Mouse (Mus musculus): ENCODE results near the gene Scarb2. TPM values are rescaled to one million over a fixed set of nuclear protein-coding genes. Genes with fewer than 3 reads are reported as not detected.

Gene Scarb2
- 10 to 100 TPM; 23.5 to 28.8 TPM for polyA plus RNA-seq (2017; shearing (Covaris generic))

GRCm38 (mm10) chr5:92506733-92507132 lies at the start of gene Scarb2:
TSS of gene Scarb2 (minus strand) at chr5:92506833.

DNA sequence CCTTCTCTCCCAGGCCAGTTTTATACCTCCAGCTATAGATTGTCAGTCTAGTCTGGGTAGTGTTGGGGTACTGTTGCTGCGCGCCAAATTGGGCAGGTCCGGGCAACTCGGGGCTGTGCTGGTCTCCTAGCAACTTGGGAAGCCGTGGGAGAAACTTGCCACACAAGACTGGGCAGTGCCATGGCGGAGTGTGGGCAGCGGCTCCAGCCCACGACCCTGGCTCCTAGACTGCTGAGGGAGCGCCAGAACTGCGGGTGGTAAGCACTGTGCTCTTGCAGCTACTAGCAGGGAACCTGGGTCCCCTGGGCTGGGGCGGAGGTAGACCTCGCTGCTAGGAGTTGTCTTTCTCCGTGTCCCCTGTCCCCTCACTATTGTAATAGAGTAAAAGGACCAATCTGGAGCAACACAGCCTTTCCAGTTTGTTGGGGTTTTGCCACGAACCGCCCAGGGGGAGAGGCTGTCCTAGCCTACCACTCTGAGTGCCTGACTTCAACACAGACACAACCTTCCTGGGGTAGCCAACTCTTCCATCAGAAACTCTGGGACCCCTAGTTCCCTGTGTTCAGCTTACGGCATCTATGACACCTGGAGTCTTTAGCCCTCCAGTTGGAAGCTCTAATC lies 48.4 kb upstream of the Scarb2 start, which contains the start of gene Fam47e:
Gene Fam47e (plus strand): TSS at position 179 of the 621 bp plus-strand sequence.

DNA sequence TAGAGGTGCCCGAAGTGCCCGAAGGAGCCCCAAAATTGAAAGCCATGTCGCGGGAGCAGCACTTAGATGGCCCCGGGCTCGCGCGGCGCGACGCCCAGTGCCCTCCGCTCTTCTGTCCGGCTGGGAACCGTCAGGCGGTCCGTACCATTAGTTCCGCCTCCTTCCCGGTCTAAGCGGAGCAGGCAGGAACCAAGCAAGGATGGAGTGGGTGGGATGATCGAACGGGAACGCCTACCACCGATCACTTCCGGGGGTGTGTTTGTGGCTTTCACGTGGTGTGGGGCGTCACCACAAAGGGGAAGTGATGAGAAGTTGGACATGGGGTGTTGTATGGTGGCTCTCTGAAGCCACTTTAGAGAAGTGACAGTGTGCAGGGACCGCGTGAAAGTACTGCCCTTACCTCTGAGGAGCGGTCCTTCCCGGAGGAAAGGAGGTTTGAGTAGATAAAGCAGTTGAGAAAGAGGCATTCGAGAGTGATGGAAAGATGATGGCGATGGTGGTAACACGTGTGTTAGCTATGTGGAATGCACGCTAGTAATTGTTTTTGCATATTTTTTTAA lies 71.5 kb downstream of the Scarb2 start, which contains the start of gene Nup54:
Gene Nup54 (minus strand): TSS at position 195 of the 560 bp plus-strand sequence.

Other genes with a start within 250 kb of the Scarb2 start
- gene Naaa, start 228.7 kb downstream of the Scarb2 start, polyA plus RNA-seq (2017; shearing (Covaris generic)), result 1 to 10 TPM; 6.3 to 7.7 TPM
- 10 to 100 TPM; 24.4 to 49.7 TPM for gene Sdad1, start 196.4 kb downstream of the Scarb2 start, polyA plus RNA-seq (2017; shearing (Covaris generic))
- gene Cxcl9, start 178.8 kb downstream of the Scarb2 start, polyA plus RNA-seq (2017; shearing (Covaris generic)), result 1 to 10 TPM in 1 of 2 experiments, under 1 TPM in 1; 0.89 to 1.8 TPM
- 1 to 10 TPM in 1 of 2 experiments, under 1 TPM in 1; 0.93 to 1.1 TPM for gene Art3, start 175.0 kb downstream of the Scarb2 start, polyA plus RNA-seq (2017; shearing (Covaris generic))
- gene Cxcl10, start 157.9 kb downstream of the Scarb2 start, polyA plus RNA-seq (2017; shearing (Covaris generic)), result 10 to 100 TPM; 14.3 to 43.4 TPM
- 10 to 100 TPM; 37.7 to 40.5 TPM for gene Nup54, start 71.6 kb downstream of the Scarb2 start, polyA plus RNA-seq (2017; shearing (Covaris generic))
- gene Fam47e, start 48.2 kb upstream of the Scarb2 start, polyA plus RNA-seq (2017; shearing (Covaris generic)), result not detected
- gene Stbd1, start 96.2 kb upstream of the Scarb2 start, polyA plus RNA-seq (2017; shearing (Covaris generic)), result 1 to 10 TPM in 1 of 2 experiments, not detected in 1; 1.1 TPM
- gene Ccdc158, start 168.4 kb upstream of the Scarb2 start, polyA plus RNA-seq (2017; shearing (Covaris generic)), result under 1 TPM in 1 of 2 experiments, not detected in 1; 0.14 TPM
- gene Shroom3, start 176.6 kb upstream of the Scarb2 start, polyA plus RNA-seq (2017; shearing (Covaris generic)), result 1 to 10 TPM in 1 of 2 experiments, under 1 TPM in 1; 0.07 to 1.2 TPM

Measured in activated CD4-positive, CD25-positive, alpha-beta regulatory T cell (primary cell).